Mouse (Mus musculus) 3134 (cell line): ENCODE measurements around the gene Blvra.
"Not testable (repeated sequence)": the region's sequence is repeated elsewhere in the genome, so short reads cannot be mapped to it uniquely, and the experiment has no call there.

Source experiments
- DNase-seq: peaks from one replicate; pipeline ENCODE4 v3.0.0-alpha.2; 2011; ENCODE audit warnings: low spot score; ENCODE audit not compliant: insufficient read length; ENCODE audit errors: extremely low read depth

Gene Blvra

GRCm38 (mm10) chr2:127070435-127070841, at the start of gene Blvra:
Gene Blvra, plus strand, starts transcription at chr2:127070665.
- DNase-seq, result peak; percentile 85

GRCm38 (mm10) chr2:127035006-127035605, 35.4 kb upstream of the Blvra start:
- no peak for DNase-seq

DNA sequence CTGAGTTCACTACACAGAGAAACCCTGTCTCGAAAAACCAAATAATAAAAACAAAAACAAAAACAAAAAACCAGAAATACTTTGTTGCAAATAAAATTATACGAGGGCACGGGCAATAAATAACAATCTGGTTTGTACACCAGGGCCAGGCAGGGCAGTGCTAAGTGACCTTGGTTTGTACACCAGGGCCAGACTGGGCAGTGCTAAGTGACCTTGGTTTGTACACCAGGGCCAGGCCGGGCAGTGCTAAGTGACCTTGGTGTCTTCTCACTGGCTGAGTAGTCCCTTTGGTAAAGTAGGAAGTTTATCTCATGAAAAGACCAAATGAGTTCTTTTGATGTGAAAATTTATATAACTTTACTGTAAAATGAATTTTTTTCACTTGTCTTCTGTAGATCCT, 33.2 kb upstream of the Blvra start:
- no peak for DNase-seq

DNA sequence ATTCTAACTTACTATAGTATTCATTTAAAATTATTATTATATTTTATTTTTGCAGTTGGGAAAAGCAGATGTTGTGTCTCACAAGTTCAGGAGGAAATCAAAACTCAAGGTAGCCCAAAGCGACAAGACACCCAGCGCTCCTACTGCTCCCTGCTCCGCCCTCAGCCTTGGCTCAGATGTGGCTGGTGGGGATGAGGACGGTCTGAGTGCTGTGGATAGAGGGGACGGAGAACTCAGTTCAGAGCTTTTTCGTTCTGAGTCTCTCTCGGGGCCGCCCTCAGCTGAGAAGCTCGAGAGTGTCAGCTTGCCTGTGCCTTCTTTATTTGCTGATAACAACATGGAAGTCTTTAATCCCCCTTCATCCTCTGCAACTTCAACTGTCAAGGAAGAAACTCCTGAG, 9.0 kb upstream of the Blvra start:
- DNase-seq, result no peak

GRCm38 (mm10) chr2:127068806-127069205, 1.7 kb upstream of the Blvra start:
- DNase-seq, result no peak

DNA sequence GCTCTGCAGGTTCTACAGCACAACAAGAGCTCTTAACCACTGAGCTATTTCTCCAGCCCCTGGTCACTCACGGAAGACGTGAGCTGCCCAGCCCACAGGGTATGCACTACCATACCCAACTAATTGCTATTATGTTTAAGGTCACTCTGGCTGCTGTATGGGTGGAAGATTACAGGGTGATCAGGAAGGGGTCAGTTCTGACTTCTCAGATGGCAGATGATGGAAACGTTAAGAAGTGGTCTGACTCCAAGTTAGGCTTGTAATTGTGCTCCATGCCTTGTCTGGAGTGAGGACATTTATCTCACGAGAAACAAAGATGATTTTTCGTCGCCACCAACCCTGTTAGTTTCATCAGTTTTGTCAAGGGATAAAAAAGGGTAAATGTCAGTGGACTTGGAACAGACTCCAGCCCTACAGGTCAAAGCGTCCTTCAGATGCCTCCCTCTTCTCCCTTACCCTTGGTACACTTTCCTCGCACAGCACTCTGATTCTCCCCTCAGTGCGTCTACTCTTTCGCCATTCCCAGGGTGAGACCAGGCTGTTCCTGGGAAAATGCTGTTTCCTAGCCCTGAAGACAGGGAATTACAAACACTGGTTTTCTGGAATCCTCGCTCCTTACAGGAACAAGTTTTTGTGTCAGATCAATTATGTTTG, 557 bp upstream of the Blvra start:
- no peak for DNase-seq

- no peak for DNase-seq
Measured at GRCm38 (mm10) chr2:127070879-127071278, 414 bp downstream of the Blvra start.

- DNase-seq, result no peak
Measured at GRCm38 (mm10) chr2:127074116-127074515, 3.7 kb downstream of the Blvra start.

GRCm38 (mm10) chr2:127077611-127078010, 7.1 kb downstream of the Blvra start:
- DNase-seq, result no peak

DNA sequence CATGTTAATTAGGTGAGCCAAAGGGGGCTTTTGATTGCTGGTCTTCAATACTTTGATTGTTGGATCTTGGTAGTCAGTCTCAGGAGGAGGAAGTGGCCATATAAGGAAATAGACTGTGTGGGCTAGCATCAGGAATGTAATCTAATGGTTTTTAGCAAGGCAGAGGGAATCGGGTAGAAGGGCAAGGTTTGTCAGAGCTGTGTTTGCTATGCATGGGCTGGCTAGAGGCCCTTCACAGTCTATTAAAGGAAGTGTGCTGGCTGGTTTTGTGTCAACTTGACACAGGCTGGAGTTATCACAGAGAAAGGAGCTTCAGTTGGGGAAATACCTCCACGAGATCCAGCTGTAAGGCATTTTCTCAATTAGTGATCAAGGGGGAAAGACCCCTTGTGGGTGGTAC, 8.6 kb downstream of the Blvra start:
- DNase-seq, result not testable (repeated sequence)

GRCm38 (mm10) chr2:127079881-127080590, 9.6 kb downstream of the Blvra start:
- no peak for DNase-seq

DNA sequence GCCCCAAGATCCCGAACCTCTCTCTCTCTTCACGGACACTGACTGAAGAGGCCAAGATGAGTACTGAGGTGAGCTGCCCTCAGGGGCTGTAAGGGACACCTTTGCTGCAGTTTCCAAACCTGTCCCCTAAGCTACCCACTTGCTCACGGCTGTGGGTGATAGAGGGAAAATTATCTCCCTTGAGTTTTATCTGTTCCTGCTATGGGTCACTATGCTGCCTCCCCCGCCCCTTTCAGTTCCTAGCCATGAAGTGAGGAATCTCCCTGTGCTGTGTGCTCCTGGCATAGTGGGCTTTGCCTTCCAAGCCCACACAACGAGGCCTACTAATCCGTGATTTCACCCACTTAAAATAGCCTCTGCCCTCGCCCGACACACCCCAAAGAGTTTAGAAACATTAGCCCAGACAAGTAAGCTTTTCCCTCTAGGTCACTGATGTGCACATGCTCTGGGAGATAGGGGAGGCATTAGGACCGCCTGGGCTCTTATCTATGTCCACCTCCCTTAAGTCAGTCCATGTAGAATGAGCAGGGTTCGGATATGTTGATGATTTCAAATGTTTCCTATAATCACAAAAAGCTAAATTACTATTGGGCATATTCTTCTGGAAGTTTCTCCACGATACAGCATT, 10.2 kb downstream of the Blvra start:
- no peak for DNase-seq

- no peak for DNase-seq
Measured at GRCm38 (mm10) chr2:127086235-127086634, 15.8 kb downstream of the Blvra start.

- not testable (repeated sequence) for DNase-seq
Measured at GRCm38 (mm10) chr2:127090151-127090550, 19.7 kb downstream of the Blvra start.

DNA sequence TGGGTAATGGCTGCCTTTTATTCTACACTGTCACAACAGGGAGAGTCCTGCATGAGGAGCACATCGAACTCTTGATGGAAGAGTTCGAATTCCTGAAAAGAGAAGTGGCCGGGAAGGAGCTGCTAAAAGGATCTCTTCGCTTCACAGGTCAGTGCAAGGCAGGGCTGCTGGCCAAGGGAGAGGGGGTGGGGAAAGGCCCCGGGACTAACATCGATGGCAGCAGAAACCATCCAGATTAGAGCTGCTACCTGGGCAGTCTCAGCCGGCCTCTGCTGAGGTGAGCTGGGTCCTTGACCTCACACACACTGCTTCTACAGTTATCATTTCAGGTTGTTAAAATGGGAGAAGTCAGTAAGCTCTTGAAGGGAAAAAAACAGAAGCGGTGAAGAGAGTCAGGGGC, 21.5 kb downstream of the Blvra start:
- DNase-seq, result no peak

GRCm38 (mm10) chr2:127108986-127109385, 38.5 kb downstream of the Blvra start:
- no peak for DNase-seq

- no peak for DNase-seq
Measured at GRCm38 (mm10) chr2:127121591-127122235, 51.2 kb downstream of the Blvra start.

DNA sequence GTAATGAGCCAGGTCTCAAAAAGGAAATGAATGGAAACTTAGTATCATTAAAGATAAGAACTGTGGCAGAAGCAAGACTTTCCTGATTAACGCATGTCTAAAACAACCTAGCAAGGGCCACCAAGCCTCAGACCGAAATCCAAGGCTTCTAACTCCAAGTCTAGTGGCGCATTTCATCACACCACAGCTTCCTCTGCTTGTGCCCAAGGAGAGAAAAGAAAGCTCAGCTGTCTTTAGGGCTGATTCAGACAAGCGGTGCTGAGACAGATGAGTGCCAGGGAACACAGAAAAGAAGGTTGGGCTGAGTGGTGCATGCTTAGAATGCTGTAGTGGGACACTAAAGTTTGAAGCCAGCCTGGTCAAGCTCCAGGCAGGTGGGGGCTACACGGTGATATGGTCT, 58.5 kb downstream of the Blvra start:
- no peak for DNase-seq

- DNase-seq, result no peak
Measured at GRCm38 (mm10) chr2:127131353-127131752, 60.9 kb downstream of the Blvra start.

GRCm38 (mm10) chr2:127133621-127134461, 63.4 kb downstream of the Blvra start, which contains the start of gene Ncaph:
Gene Ncaph, minus strand, starts transcription at chr2:127133954.
- peak; percentile 96 for DNase-seq
